Mouse (Mus musculus) forebrain, embryonic 14.5 days (tissue): ENCODE data around the gene Sobp. TPM values are rescaled to one million over a fixed set of nuclear protein-coding genes. Genes with fewer than 3 reads are reported as not detected.
A peak's percentile ranks its signal among the peaks of the same experiment; 100 is the strongest.

Source experiments
- ATAC-seq: fragments of 200-750 bp; cut with Nextera tagmentation; 2 replicates; pipeline ENCODE4 v1.8.0; 2017; ENCODE audit warnings: mild to moderate bottlenecking, moderate library complexity
- DNase-seq: peaks from one replicate; pipeline ENCODE4 v3.0.0-alpha.2; 2015; ENCODE audit warnings: low spot score
- H3K27ac ChIP-seq: fragments of 300-500 bp; sonication (generic); 2 replicates; pipeline ENCODE4 v1.5.1; 2014; ENCODE audit warnings: low read depth, mild to moderate bottlenecking, control low read depth, low read length, moderate library complexity
- H3K27me3 ChIP-seq: fragments of 300-500 bp; sonication (generic); replicated peaks from 2 replicates; pipeline ENCODE4 v1.6.1; 2014; ENCODE audit warnings: low read length, control low read depth, mixed read lengths; ENCODE audit not compliant: control insufficient read depth, insufficient read depth
- H3K36me3 ChIP-seq: fragments of 300-500 bp; sonication (generic); 2 replicates; pipeline ENCODE4 v1.6.1; 2014; ENCODE audit warnings: low read length, control low read depth; ENCODE audit not compliant: control insufficient read depth, insufficient read depth
- H3K4me1 ChIP-seq: fragments of 300-500 bp; sonication (generic); 2 replicates; pipeline ENCODE4 v1.6.1; 2014; ENCODE audit warnings: antibody characterized with exemption, low read length, control low read depth; ENCODE audit not compliant: control insufficient read depth, insufficient read depth
- H3K4me2 ChIP-seq: fragments of 300-500 bp; sonication (generic); 2 replicates; pipeline ENCODE4 v1.6.1; 2014; ENCODE audit warnings: mild to moderate bottlenecking, control low read depth, low read length
- H3K4me3 ChIP-seq: fragments of 300-500 bp; sonication (generic); 2 replicates; pipeline ENCODE4 v1.5.1; 2014; ENCODE audit warnings: low read depth, low read length, control low read depth
- H3K9ac ChIP-seq: fragments of 300-500 bp; sonication (generic); 2 replicates; pipeline ENCODE4 v1.6.1; 2014; ENCODE audit warnings: mild to moderate bottlenecking, low read length, control low read depth, moderate library complexity
- H3K9me3 ChIP-seq: fragments of 300-500 bp; sonication (generic); replicated peaks from 2 replicates; pipeline ENCODE4 v1.6.1; 2016; ENCODE audit warnings: low read length, control low read depth, mixed read lengths; ENCODE audit not compliant: control insufficient read depth
- WGBS: fragments of 180-500 bp; shearing (Covaris S2); extraction: QIAGEN DNeasy Blood & Tissue Kit; methylation state at CpG from one replicate; pipeline ENCODE4 v1.1.7; 2014; 5-methylcytosine and 5-hydroxymethylcytosine counted together
- polyA plus RNA-seq: library from polyadenylated mRNA; unstranded; fragments of >200 nt; fragmentation: Nextera tagmentation; extraction: Ambion mirVana; gene quantifications from 2 replicates; pipeline ENCODE4 v1.2.1, GENCODE M21; 2014

Gene Sobp
- polyA plus RNA-seq, 1 experiment from 2014 or later = 12.8 TPM

- no peaks in the 10 kb centered on the region for H3K9me3 ChIP-seq
- H3K4me3 ChIP-seq = no peak overlapping the region
- ATAC-seq (peak; percentile 54; the same call in 1 of the 2 replicates), DNase-seq (peak; percentile 79)
- 65% methylated on average over 10 of the region's 10 CpGs for WGBS
- no peak overlapping the region for H3K27ac ChIP-seq
- no peak overlapping the region for H3K4me2 ChIP-seq
- H3K36me3 ChIP-seq = no peaks in the 10 kb centered on the region
- 0 out of 2 replicates have a peak, but pooled peaks cover 14% of the 10 kb centered on the region for H3K27me3 ChIP-seq
- H3K9ac ChIP-seq = no peak overlapping the region
- peaks cover 24% of the 10 kb centered on the region for H3K4me1 ChIP-seq
These were observed 150.7 kb downstream of the Sobp start for GRCm38 (mm10) chr10:43023454-43024194.

- 3% methylated on average over 29 of the region's 29 CpGs for WGBS
- H3K4me1 ChIP-seq = peaks cover 24% of the 10 kb centered on the region
- H3K9me3 ChIP-seq = no peaks in the 10 kb centered on the region
- DNase-seq (peak; percentile 37), ATAC-seq (peak; percentile 13; the same call in 1 of the 2 replicates)
- peak overlapping the region; percentile 99 for H3K4me2 ChIP-seq
- H3K9ac ChIP-seq = peak overlapping the region; percentile 70
- 0 out of 2 replicates have a peak, but pooled peaks cover 14% of the 10 kb centered on the region for H3K27me3 ChIP-seq
- H3K36me3 ChIP-seq = no peaks in the 10 kb centered on the region
- no peak overlapping the region for H3K27ac ChIP-seq
- peak overlapping the region; percentile 45 for H3K4me3 ChIP-seq
These were observed 152.1 kb downstream of the Sobp start for GRCm38 (mm10) chr10:43022190-43022761.

GRCm38 (mm10) chr10:43021512-43022116, 152.7 kb downstream of the Sobp start:
- DNase-seq (peak; percentile 41), ATAC-seq (peak; percentile 47)
- H3K27me3 ChIP-seq = 0 out of 2 replicates have a peak, but pooled peaks cover 14% of the 10 kb centered on the region
- H3K9me3 ChIP-seq = no peaks in the 10 kb centered on the region
- H3K4me1 ChIP-seq = peaks cover 19% of the 10 kb centered on the region
- H3K4me3 ChIP-seq = peak overlapping the region; percentile 45
- no peaks in the 10 kb centered on the region for H3K36me3 ChIP-seq
- H3K27ac ChIP-seq = no peak overlapping the region
- WGBS = under 1% methylated on average over 60 of the region's 69 CpGs
- H3K4me2 ChIP-seq = peak overlapping the region; percentile 99
- peak overlapping the region; percentile 70 for H3K9ac ChIP-seq

GRCm38 (mm10) chr10:43021017-43021416, 153.3 kb downstream of the Sobp start:
- no peaks in the 10 kb centered on the region for H3K36me3 ChIP-seq
- H3K9me3 ChIP-seq = no peaks in the 10 kb centered on the region
- no peak overlapping the region for H3K27ac ChIP-seq
- ATAC-seq = peak; percentile 19; the same call in 1 of the 2 replicates
- peak overlapping the region; percentile 99 for H3K4me2 ChIP-seq
- H3K27me3 ChIP-seq = 0 out of 2 replicates have a peak, but pooled peaks cover 14% of the 10 kb centered on the region
- peak overlapping the region; percentile 70 for H3K9ac ChIP-seq
- peaks cover 16% of the 10 kb centered on the region for H3K4me1 ChIP-seq
- 6% methylated on average over 35 of the region's 35 CpGs for WGBS
- H3K4me3 ChIP-seq = peak overlapping the region; percentile 45
- no peak for DNase-seq

- H3K36me3 ChIP-seq = no peaks in the 10 kb centered on the region
- H3K9ac ChIP-seq = no peak overlapping the region
- H3K4me1 ChIP-seq = no peaks in the 10 kb centered on the region
- no peaks in the 10 kb centered on the region for H3K27me3 ChIP-seq
- no peaks in the 10 kb centered on the region for H3K9me3 ChIP-seq
- no peak overlapping the region for H3K27ac ChIP-seq
- H3K4me2 ChIP-seq = no peak overlapping the region
- ATAC-seq = no peak
- 91% methylated on average over 5 of the region's 5 CpGs for WGBS
- no peak overlapping the region for H3K4me3 ChIP-seq
- no peak for DNase-seq
These were observed 159.5 kb downstream of the Sobp start for GRCm38 (mm10) chr10:43014782-43015181.

- H3K36me3 ChIP-seq = no peaks in the 10 kb centered on the region
- no peak overlapping the region for H3K4me2 ChIP-seq
- ATAC-seq = no peak
- H3K4me3 ChIP-seq = no peak overlapping the region
- no peak for DNase-seq
- H3K9ac ChIP-seq = no peak overlapping the region
- H3K9me3 ChIP-seq = no peaks in the 10 kb centered on the region
- WGBS = 87% methylated on average over 4 of the region's 4 CpGs
- H3K27me3 ChIP-seq = no peaks in the 10 kb centered on the region
- no peak overlapping the region for H3K27ac ChIP-seq
- no peaks in the 10 kb centered on the region for H3K4me1 ChIP-seq
These were observed 160.0 kb downstream of the Sobp start for GRCm38 (mm10) chr10:43014358-43014757.

GRCm38 (mm10) chr10:43008116-43008515, 166.2 kb downstream of the Sobp start:
- Histone ChIP-seq H3K9ac (no peak overlapping the region), H3K9me3 (no peaks in the 10 kb centered on the region), H3K27me3 (no peaks in the 10 kb centered on the region), H3K4me1 (no peaks in the 10 kb centered on the region), H3K4me2 (no peak overlapping the region), H3K36me3 (0 out of 2 replicates have a peak, but pooled peaks cover 2% of the 10 kb centered on the region), H3K4me3 (no peak overlapping the region), H3K27ac (no peak overlapping the region)
- DNase-seq = no peak
- ATAC-seq = no peak
- WGBS = 77% methylated on average over 11 of the region's 11 CpGs

- Histone ChIP-seq H3K4me1 (peaks cover 7% of the 10 kb centered on the region; the same call in 1 of the 2 replicates), H3K27ac (no peak overlapping the region), H3K27me3 (no peaks in the 10 kb centered on the region), H3K9ac (no peak overlapping the region), H3K9me3 (no peaks in the 10 kb centered on the region), H3K4me3 (no peak overlapping the region), H3K36me3 (0 out of 2 replicates have a peak, but pooled peaks cover 2% of the 10 kb centered on the region), H3K4me2 (no peak overlapping the region)
- ATAC-seq = no peak
- no peak for DNase-seq
- 85% methylated on average over 4 of the region's 4 CpGs for WGBS
These were observed 167.8 kb downstream of the Sobp start for GRCm38 (mm10) chr10:43006534-43006933.
